Mouse (Mus musculus) kidney, postnatal 25 days (tissue): ENCODE results near the gene Pitpnc1.

Experiments
- DNase-seq, 2 experiments: peaks; one replicate each; pipeline ENCODE4 v3.0.0; 2021; ENCODE audit warnings: mixed read lengths in 2 of 2

Gene Pitpnc1

GRCm38 (mm10) chr11:107223169-107223561 is 247.3 kb downstream of the Pitpnc1 start:
- peak in 1 of 2 experiments; percentile 27 for DNase-seq

- DNase-seq = no peak
These were observed 247.8 kb downstream of the Pitpnc1 start for GRCm38 (mm10) chr11:107222531-107223168.

GRCm38 (mm10) chr11:107215111-107215510 is 255.4 kb downstream of the Pitpnc1 start:
- DNase-seq = no peak

DNA sequence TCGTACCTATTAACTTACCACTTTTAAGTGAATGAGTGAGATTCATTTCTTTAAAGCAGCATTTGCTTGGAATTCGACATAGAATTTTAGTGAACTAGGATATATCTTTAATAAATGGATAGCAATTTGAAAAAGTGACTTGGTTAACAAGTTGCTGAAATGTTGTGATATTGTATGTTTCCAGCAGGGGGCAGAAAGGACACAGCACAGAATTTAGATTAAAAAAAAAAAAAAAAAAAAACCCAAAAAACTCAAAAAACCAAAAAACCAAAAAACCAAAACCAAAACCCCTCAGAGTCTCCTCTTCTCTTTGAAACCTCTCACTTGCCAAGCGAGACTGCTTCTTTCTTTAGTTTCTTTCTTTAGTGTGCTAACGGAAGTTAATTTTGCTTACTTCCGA is 256.8 kb downstream of the Pitpnc1 start:
- peak in 1 of 2 experiments; percentile 39 for DNase-seq

DNA sequence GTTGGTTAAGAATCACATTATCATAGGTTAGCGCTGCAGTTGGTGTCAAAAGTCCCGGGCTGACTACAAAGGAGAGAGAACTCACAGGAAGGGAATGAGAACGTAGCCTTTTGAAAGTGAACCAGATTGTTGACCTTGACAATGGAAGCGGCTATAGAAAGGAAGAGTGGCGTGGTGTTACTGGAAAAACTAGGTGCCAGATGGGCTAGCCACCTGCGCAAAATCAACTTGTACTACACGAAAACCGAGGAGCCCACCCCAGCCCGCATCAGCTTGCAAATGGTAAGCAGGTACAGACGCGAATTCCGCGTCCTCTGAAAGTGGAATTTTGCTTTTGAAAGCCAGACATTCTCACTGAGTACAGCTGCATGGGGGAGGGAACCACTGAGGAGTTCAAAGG is 260.7 kb downstream of the Pitpnc1 start:
- DNase-seq = no peak

DNA sequence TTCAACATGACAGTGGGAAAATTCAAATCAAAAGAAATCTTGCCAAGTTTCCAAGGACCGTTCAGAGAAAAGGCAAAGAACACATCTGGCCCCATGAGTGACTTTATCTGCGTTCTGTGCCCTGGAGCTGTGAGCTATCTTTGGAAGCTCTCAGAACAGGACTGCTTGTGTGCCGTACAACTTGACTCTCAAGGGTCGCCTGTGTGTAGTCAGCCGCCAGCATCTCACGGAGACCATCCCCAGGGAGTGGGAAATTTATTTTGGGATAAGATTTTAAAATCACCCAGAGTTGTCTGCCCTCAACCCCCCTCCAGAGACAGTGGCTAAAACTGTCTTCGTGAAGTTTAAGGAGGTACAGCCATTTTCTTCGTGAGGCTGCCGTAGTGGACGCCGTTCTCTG is 268.7 kb downstream of the Pitpnc1 start:
- no peak for DNase-seq

DNA sequence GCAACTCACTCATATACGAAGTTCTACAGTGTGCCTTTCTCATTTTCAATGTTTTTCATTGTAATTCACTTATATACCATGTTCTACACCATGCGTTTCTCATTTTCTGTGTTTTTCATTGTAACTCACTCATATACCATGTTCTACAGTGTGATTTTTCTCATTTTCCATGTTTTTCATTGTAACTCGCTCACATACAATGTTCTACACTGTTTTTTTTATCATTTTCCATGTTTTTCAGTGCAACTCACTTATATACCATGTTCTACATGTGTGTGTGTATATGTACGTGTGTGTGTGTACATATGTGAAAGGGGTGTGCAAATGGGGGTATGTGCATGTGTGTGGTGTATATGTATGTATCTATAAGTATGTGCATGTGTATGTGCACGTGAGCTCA is 271.2 kb downstream of the Pitpnc1 start:
- DNase-seq = no peak

DNA sequence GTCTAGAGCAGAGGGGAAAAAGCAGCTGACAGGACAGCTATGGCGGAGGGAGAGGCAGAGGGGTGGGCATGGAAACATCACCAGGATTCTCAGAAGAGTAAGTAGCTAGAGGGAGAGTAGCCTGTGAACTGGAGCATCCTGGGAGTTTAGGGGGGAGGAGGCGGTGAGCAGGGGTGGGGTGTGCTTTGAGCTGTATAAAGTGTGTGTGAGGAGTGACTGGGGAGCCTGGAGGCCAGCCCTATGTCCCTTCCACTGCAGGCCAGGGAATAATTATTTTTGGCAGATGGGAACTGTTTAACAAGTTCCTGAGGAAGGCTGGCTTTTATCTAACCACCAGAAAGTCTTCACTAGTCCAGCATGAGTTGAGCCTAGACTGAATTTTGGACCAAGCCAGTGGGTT is 275.2 kb downstream of the Pitpnc1 start:
- DNase-seq = no peak

DNA sequence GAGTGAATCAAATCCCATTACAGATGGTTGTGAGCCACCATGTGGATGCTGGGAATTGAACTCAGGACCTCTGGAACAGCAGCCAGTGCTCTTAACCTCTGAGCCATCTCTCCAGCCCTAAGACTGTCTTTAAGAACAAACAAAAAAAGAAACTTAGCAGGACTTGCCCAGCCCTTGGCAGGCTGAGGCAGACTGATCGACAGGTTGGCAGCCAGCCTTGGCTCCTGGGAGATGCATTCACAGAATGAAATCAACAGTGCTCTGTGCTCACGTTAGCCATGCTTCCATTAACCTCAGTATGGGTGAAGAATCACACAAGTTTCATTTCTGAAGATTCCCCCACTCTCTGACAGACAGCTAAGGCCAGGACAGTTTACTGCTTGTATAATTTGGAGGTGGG is 280.1 kb downstream of the Pitpnc1 start:
- DNase-seq = no peak

DNA sequence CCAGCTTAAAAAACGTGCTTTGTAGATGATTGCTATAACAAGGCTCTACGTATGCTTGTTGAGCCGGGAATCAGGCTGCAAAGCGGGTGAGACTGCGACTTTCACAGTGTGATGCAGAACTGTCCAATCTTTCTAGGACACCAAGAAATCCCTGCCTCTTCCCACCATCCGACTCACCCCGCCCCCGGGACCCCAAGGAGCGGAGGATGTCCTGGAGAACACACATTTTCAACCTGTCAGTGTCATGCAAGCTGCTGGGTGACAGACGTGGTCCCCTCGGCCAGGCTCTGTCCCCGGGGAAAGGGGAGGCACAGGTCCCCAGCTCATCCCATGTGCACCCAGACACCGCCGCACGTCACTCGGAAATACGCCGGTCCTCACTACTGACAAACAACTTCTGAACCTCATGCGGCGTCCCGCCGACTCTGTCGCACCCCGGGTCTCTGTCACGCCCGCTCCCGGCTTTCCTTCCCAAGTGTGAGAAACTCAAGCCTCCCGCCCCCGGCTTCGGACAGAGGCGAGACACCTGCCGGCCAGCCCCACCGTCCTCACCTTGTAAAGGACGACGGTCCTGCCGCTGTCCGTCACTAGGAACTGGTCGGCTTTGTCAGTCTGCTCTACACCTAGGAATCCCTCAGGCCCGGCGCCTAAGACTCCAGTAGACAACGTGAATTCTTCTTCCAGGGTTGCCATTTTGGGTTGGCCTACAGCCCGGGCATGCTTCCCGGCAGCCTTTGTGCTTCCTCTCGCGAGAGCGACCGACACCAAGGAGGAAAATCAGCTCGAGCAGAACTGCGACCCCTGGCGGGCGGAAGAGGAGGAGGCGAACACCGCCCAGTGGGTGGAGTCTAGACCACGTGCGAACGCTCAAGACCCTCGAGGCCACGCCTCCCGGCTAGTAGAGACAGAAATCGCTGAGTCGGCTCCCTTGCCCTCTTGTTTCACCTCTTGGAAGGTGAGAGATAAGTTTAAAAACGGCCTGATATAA is 281.6 kb downstream of the Pitpnc1 start, which contains the start of gene Nol11:
Gene Nol11, minus strand, starts transcription at position 817 of the 988 bp plus-strand sequence.
- DNase-seq = peak; percentile 98 to 99

- no peak for DNase-seq
These were observed 286.7 kb downstream of the Pitpnc1 start for GRCm38 (mm10) chr11:107183777-107184176.

DNA sequence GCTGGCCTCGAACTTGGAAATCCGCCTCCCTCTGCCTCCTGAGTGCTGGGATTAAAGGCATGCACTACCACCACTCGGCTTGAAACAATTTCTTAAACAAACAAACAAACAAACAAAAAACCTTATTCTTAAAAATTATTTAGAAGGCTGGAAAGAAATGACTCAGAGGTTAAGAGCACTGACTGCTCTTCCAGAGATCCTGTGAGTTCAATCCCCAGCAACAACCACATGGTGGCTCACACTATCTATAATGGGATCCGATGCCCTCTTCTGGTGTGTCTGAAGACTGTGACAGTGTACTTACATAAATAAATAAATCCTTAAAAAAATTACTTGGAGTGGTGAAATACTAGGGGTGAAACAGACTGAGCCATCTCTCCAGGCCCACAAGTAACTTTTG is 309.3 kb downstream of the Pitpnc1 start:
- DNase-seq = no peak

DNA sequence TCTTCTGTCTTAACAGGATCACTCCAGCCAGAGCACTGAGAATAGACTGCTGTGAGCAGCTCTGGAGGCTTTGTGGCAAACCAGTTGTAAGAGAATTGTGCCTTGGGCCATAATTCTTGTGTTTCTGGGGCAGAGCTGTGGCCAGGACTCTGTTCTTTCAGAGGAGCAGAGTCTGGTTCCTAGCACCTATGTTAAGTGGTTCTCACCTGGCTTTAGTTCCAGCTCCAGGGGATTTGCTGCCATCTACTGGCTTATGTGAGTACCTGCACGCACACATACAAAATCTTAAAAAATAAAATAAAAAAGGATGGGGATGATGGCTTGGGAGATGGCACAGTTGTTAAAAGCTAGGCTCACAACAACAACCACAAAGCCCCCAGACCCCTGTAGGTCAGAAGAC is 311.5 kb downstream of the Pitpnc1 start:
- no peak for DNase-seq
